ENCODE assay signal across 15 mouse cellular contexts in genomic region chr5:117089147-117089546, GRCm38 (mm10). TPM values are rescaled to one million over a fixed set of nuclear protein-coding genes. Genes with fewer than 3 reads are reported as not detected.
DNase-seq lines count a peak whose midpoint lies in the region.
"Had no signal": no experiment of that assay in that cellular context is flagged by ENCODE, and none has a peak within 500 bp of the region (broad histone marks: within the 10 kb centered on the region; RNA-seq: fewer than 3 reads in every experiment).

No protein-coding gene starts in this region.

- DNase-seq in CD4-positive helper T cell, adult 2 months (ENCODE audit: low read depth, low spot score): peak; percentile 26
- peak; percentile 15 for DNase-seq in Muller cell, postnatal 12 days (ENCODE audit: inconsistent ontology term)
- peak; percentile 47 for DNase-seq in induced T-regulatory cell, adult 2 months (ENCODE audit: low read depth)
- DNase-seq in yolk sac, embryonic 10.5 days (ENCODE audit: low spot score): peak; percentile 24
- DNase-seq in adrenal gland, adult 18-20 months (ENCODE audit: low spot score in 2 of 2): no peak
- no peak for DNase-seq in adrenal gland, postnatal 4 days (ENCODE audit: low spot score in 2 of 2)
- DNase-seq in layer of hippocampus, adult 9-10 months (ENCODE audit: low spot score): no peak
- DNase-seq: cerebellum, adult 11 months; cerebellum, postnatal 10 days; kidney, adult 2 months; kidney, postnatal 10 days; left cerebral cortex, postnatal 4 days; lung, postnatal 4 days; right cerebral cortex, postnatal 14 days; spleen, adult 18-20 months had no signal

RNA-seq across cellular contexts. Expression of gene Suds3, which starts 26.8 kb away (rescaled TPM):
- 100 to 1,000 TPM; 103 to 120 TPM for total RNA-seq in adrenal gland, adult 18-20 months (2021)
- total RNA-seq in adrenal gland, postnatal 4 days (2021): 100 to 1,000 TPM in 1 of 2 experiments, 10 to 100 TPM in 1; 97.0 to 108 TPM

RNA-seq across cellular contexts. Expression of gene Taok3, which starts 30.8 kb away (rescaled TPM):
- total RNA-seq in adrenal gland, adult 18-20 months (2021): 10 to 100 TPM; 33.0 to 35.9 TPM
- 10 to 100 TPM; 39.3 to 39.5 TPM for total RNA-seq in adrenal gland, postnatal 4 days (2021)

Comparison
In these comparisons a context has a peak if more than half of its experiments do, and no peak if none do; other contexts are left out.
1. DNase-seq: peak in CD4-positive helper T cell, adult 2 months (single experiment), Muller cell, postnatal 12 days (single experiment), induced T-regulatory cell, adult 2 months (single experiment) and yolk sac, embryonic 10.5 days (single experiment); none in adrenal gland, adult 18-20 months (0 of 2), adrenal gland, postnatal 4 days (0 of 2) and layer of hippocampus, adult 9-10 months (single experiment).